Mouse (Mus musculus): ENCODE data around the gene Bcr. TPM values are rescaled to one million over a fixed set of nuclear protein-coding genes. Genes with fewer than 3 reads are reported as not detected.
A peak's percentile ranks its signal among the peaks of the same experiment; 100 is the strongest.

The Bcr gene
- polyA plus RNA-seq, 1 experiment from 2014 or later: 38.8 TPM

- H3K27me3 ChIP-seq: no peaks in the 10 kb centered on the region
- DNase-seq (ENCODE audit: low read depth, low spot score) (no peak), ATAC-seq (no peak)
- in situ Hi-C loops (cut with MboI; ENCODE audit: low pct_unique_long_range_greater_than_20kb): no loop called here
- POLR2A ChIA-PET: interaction anchor here (0.6 kb wide), 1 partner anchor 18 kb away, joined by 3 read pairs; no protein-coding TSS in a partner anchor
- no peak for TF ChIP-seq CTCF (IDR thresholded peaks at IDR 0.05)
- CTCF ChIA-PET: no interaction called here
These were observed 59.8 kb downstream of the Bcr start for GRCm38 (mm10) chr10:75120176-75120575.

- in situ Hi-C loops (cut with MboI; ENCODE audit: low pct_unique_long_range_greater_than_20kb): no loop called here
- TF ChIP-seq CTCF (IDR thresholded peaks at IDR 0.05): no peak
- ATAC-seq (peak; percentile 94), DNase-seq (ENCODE audit: low read depth, low spot score) (peak; percentile 96)
- POLR2A ChIA-PET: interaction anchor here (0.6 kb wide), 1 partner anchor 19 kb away, joined by 3 read pairs; no protein-coding TSS in a partner anchor
- CTCF ChIA-PET: interaction anchor here (2.3 kb wide), 1 partner anchor 30 kb away, joined by 13 read pairs; no protein-coding TSS in a partner anchor
- H3K27me3 ChIP-seq: no peaks in the 10 kb centered on the region
These were observed 60.6 kb downstream of the Bcr start for GRCm38 (mm10) chr10:75121028-75121427.

GRCm38 (mm10) chr10:75125577-75125976 lies 65.2 kb downstream of the Bcr start:
- CTCF ChIA-PET: no interaction called here
- no peak for TF ChIP-seq CTCF (IDR thresholded peaks at IDR 0.05)
- in situ Hi-C loops (cut with MboI; ENCODE audit: low pct_unique_long_range_greater_than_20kb): no loop called here
- DNase-seq (ENCODE audit: low read depth, low spot score) (no peak), ATAC-seq (no peak)
- no peaks in the 10 kb centered on the region for H3K27me3 ChIP-seq
- POLR2A ChIA-PET: no interaction called here

- POLR2A ChIA-PET: no interaction called here
These were observed 68.9 kb downstream of the Bcr start for GRCm38 (mm10) chr10:75129283-75129710.

GRCm38 (mm10) chr10:75130372-75131046 lies 70.1 kb downstream of the Bcr start:
- POLR2A ChIA-PET: no interaction called here
- no peak for TF ChIP-seq CTCF (IDR thresholded peaks at IDR 0.05)
- ATAC-seq (no peak), DNase-seq (ENCODE audit: low read depth, low spot score) (no peak)
- H3K27me3 ChIP-seq: no peaks in the 10 kb centered on the region
- in situ Hi-C loops (cut with MboI; ENCODE audit: low pct_unique_long_range_greater_than_20kb): no loop called here
- CTCF ChIA-PET: interaction anchor here (1.5 to 2.7 kb wide), 3 partner anchors 8 to 71 kb away, joined by 5 to 8 read pairs (median 6); no protein-coding TSS in a partner anchor

More at GRCm38 (mm10) chr10:75129283-75129710, 68.9 kb downstream of the Bcr start:
- in situ Hi-C loops (cut with MboI; ENCODE audit: low pct_unique_long_range_greater_than_20kb): no loop called here
- CTCF ChIA-PET: interaction anchor here (1.5 to 2.7 kb wide), 4 partner anchors 10 to 70 kb away, joined by 4 to 8 read pairs (median 7); no protein-coding TSS in a partner anchor
- peak; percentile 80 for ATAC-seq
- DNase-seq (ENCODE audit: low read depth, low spot score): peak; percentile 69
- no peak for TF ChIP-seq CTCF (IDR thresholded peaks at IDR 0.05)
- no peaks in the 10 kb centered on the region for H3K27me3 ChIP-seq

- DNase-seq (ENCODE audit: low read depth, low spot score) (no peak), ATAC-seq (no peak)
- no peak for TF ChIP-seq CTCF (IDR thresholded peaks at IDR 0.05)
- no peaks in the 10 kb centered on the region for H3K27me3 ChIP-seq
- CTCF ChIA-PET: interaction anchor here (1.5 to 2.3 kb wide), 2 partner anchors 19 to 72 kb away, joined by 5 to 8 read pairs; no protein-coding TSS in a partner anchor
- POLR2A ChIA-PET: no interaction called here
- in situ Hi-C loops (cut with MboI; ENCODE audit: low pct_unique_long_range_greater_than_20kb): no loop called here
These were observed 71.2 kb downstream of the Bcr start for GRCm38 (mm10) chr10:75131625-75132024.

GRCm38 (mm10) chr10:75134861-75135517 lies 74.6 kb downstream of the Bcr start:
- no peak for ATAC-seq
- POLR2A ChIA-PET: no interaction called here
- in situ Hi-C loops (cut with MboI; ENCODE audit: low pct_unique_long_range_greater_than_20kb): no loop called here
- no peak for TF ChIP-seq CTCF (IDR thresholded peaks at IDR 0.05)
- no peak for DNase-seq (ENCODE audit: low read depth, low spot score)
- H3K27me3 ChIP-seq: no peaks in the 10 kb centered on the region
- CTCF ChIA-PET: interaction anchor here (1.1 to 2.8 kb wide), 3 partner anchors 17 to 76 kb away, joined by 3 to 7 read pairs (median 6); no protein-coding TSS in a partner anchor

GRCm38 (mm10) chr10:75135518-75136162 lies 75.2 kb downstream of the Bcr start:
- in situ Hi-C loops (cut with MboI; ENCODE audit: low pct_unique_long_range_greater_than_20kb): no loop called here
- CTCF ChIA-PET: interaction anchor here (1.1 to 2.8 kb wide), 3 partner anchors 16 to 76 kb away, joined by 3 to 7 read pairs (median 6); no protein-coding TSS in a partner anchor
- POLR2A ChIA-PET: no interaction called here
- DNase-seq (ENCODE audit: low read depth, low spot score) (no peak), ATAC-seq (no peak)
- H3K27me3 ChIP-seq: no peaks in the 10 kb centered on the region
- TF ChIP-seq CTCF (IDR thresholded peaks at IDR 0.05): no peak

- H3K27me3 ChIP-seq: no peaks in the 10 kb centered on the region
- no peak for TF ChIP-seq CTCF (IDR thresholded peaks at IDR 0.05)
- ATAC-seq: no peak
- in situ Hi-C loops (cut with MboI; ENCODE audit: low pct_unique_long_range_greater_than_20kb): no loop called here
- CTCF ChIA-PET: interaction anchor here (2.8 kb wide), 1 partner anchor 24 kb away, joined by 7 read pairs; no protein-coding TSS in a partner anchor
- DNase-seq (ENCODE audit: low read depth, low spot score): no peak
- POLR2A ChIA-PET: no interaction called here
These were observed 76.8 kb downstream of the Bcr start for GRCm38 (mm10) chr10:75137148-75137547.

GRCm38 (mm10) chr10:75145221-75145620 lies 84.8 kb downstream of the Bcr start:
- no peak for DNase-seq (ENCODE audit: low read depth, low spot score)
- CTCF ChIA-PET: interaction anchor here (1.1 to 2.9 kb wide), 2 partner anchors 68 to 86 kb away, joined by 3 to 9 read pairs; no protein-coding TSS in a partner anchor

More at GRCm38 (mm10) chr10:75145221-75145620, 84.8 kb downstream of the Bcr start:
- in situ Hi-C loops (cut with MboI; ENCODE audit: low pct_unique_long_range_greater_than_20kb): no loop called here
- TF ChIP-seq CTCF (IDR thresholded peaks at IDR 0.05): no peak
- no peak for ATAC-seq
- H3K27me3 ChIP-seq: no peaks in the 10 kb centered on the region
- POLR2A ChIA-PET: no interaction called here

All from Patski (cell line).